Mouse (Mus musculus) cerebellum, postnatal 14 days (tissue): ENCODE data around the gene Slc29a4.

Source experiments
- DNase-seq, 2 experiments: peaks; one replicate each; pipeline ENCODE4 v3.0.0; 2021; ENCODE audit warnings: mixed read lengths in 2 of 2

The Slc29a4 gene

GRCm38 (mm10) chr5:142696865-142697264 lies 4.6 kb downstream of the Slc29a4 start:
- no peak for DNase-seq

- no peak for DNase-seq
Observed at GRCm38 (mm10) chr5:142697742-142698141, 5.4 kb downstream of the Slc29a4 start.

- peak in 1 of 2 experiments; percentile 59 for DNase-seq
Observed at GRCm38 (mm10) chr5:142700842-142701589, 8.7 kb downstream of the Slc29a4 start.

GRCm38 (mm10) chr5:142701651-142702510 lies 9.6 kb downstream of the Slc29a4 start:
- DNase-seq, result peak; percentile 73 to 87

GRCm38 (mm10) chr5:142702511-142703138 lies 10.3 kb downstream of the Slc29a4 start:
- DNase-seq, result peak; percentile 42 to 61

- DNase-seq, result peak; percentile 88 to 90
Observed at GRCm38 (mm10) chr5:142703569-142703968, 11.3 kb downstream of the Slc29a4 start.

- no peak for DNase-seq
Observed at GRCm38 (mm10) chr5:142707709-142708108, 15.4 kb downstream of the Slc29a4 start.

GRCm38 (mm10) chr5:142709436-142709835 lies 17.1 kb downstream of the Slc29a4 start:
- no peak for DNase-seq

GRCm38 (mm10) chr5:142712373-142712772 lies 20.1 kb downstream of the Slc29a4 start:
- DNase-seq, result peak in 1 of 2 experiments; percentile 57

GRCm38 (mm10) chr5:142713966-142714365 lies 21.7 kb downstream of the Slc29a4 start:
- DNase-seq, result peak; percentile 44 to 49

- peak in 1 of 2 experiments; percentile 44 for DNase-seq
Observed at GRCm38 (mm10) chr5:142715059-142715458, 22.7 kb downstream of the Slc29a4 start.

- peak; percentile 60 to 68 for DNase-seq
Observed at GRCm38 (mm10) chr5:142716056-142716455, 23.7 kb downstream of the Slc29a4 start.

- peak; percentile 95 to 97 for DNase-seq
Observed at GRCm38 (mm10) chr5:142718037-142718436, 25.7 kb downstream of the Slc29a4 start.

- peak in 1 of 2 experiments; percentile 45 for DNase-seq
Observed at GRCm38 (mm10) chr5:142718486-142718885, 26.2 kb downstream of the Slc29a4 start.

GRCm38 (mm10) chr5:142719897-142720296 lies 27.6 kb downstream of the Slc29a4 start:
- peak in 1 of 2 experiments; percentile 43 for DNase-seq

GRCm38 (mm10) chr5:142723520-142724133 lies 31.3 kb downstream of the Slc29a4 start:
- peak; percentile 82 to 88 for DNase-seq

GRCm38 (mm10) chr5:142724265-142724664 lies 32.0 kb downstream of the Slc29a4 start:
- DNase-seq, result no peak

- peak in 1 of 2 experiments; percentile 47 for DNase-seq
Observed at GRCm38 (mm10) chr5:142726748-142727147, 34.4 kb downstream of the Slc29a4 start.

- DNase-seq, result no peak
Observed at GRCm38 (mm10) chr5:142728301-142728700, 36.0 kb downstream of the Slc29a4 start.

GRCm38 (mm10) chr5:142730295-142730694 lies 38.0 kb downstream of the Slc29a4 start:
- no peak for DNase-seq

- peak in 1 of 2 experiments; percentile 31 for DNase-seq
Observed at GRCm38 (mm10) chr5:142731916-142732315, 39.6 kb downstream of the Slc29a4 start.

GRCm38 (mm10) chr5:142739941-142740340 lies 47.6 kb downstream of the Slc29a4 start:
- no peak for DNase-seq
